Mouse (Mus musculus) cerebellum, adult 2 months (tissue): ENCODE data around the gene Gm13285.

ENCODE experiments used
- CTCF ChIP-seq: fragments of 200-500 bp; IDR thresholded peaks from 2 replicates; pipeline ENCODE4 v1.5.1; 2011; ENCODE audit warnings: low read depth, mild to moderate bottlenecking, control low read depth, low read length, moderate library complexity, borderline replicate concordance; ENCODE audit not compliant: insufficient read depth
- POLR2A ChIP-seq: fragments of 200-500 bp; IDR thresholded peaks from 2 replicates; pipeline ENCODE4 v1.6.1; 2011; ENCODE audit warnings: low read length, control low read depth, borderline replicate concordance; ENCODE audit not compliant: insufficient read depth

GRCm38 (mm10) chr4:88838828-88839227 lies 39.4 kb downstream of the Gm13285 start:
- TF ChIP-seq CTCF = no peak
- TF ChIP-seq POLR2A = no peak
